Mouse (Mus musculus) spleen, postnatal 0 days (tissue): ENCODE results near the gene Keg1. TPM values are rescaled to one million over a fixed set of nuclear protein-coding genes. Genes with fewer than 3 reads are reported as not detected.

Source experiments
- polyA plus RNA-seq: library from polyadenylated mRNA; unstranded; fragments of >200 nt; fragmentation: Nextera tagmentation; extraction: Ambion mirVana; gene quantifications from 2 replicates; pipeline ENCODE4 v1.2.1, GENCODE M21; 2015

The Keg1 gene
- polyA plus RNA-seq, result not detected in 2 replicates

DNA sequence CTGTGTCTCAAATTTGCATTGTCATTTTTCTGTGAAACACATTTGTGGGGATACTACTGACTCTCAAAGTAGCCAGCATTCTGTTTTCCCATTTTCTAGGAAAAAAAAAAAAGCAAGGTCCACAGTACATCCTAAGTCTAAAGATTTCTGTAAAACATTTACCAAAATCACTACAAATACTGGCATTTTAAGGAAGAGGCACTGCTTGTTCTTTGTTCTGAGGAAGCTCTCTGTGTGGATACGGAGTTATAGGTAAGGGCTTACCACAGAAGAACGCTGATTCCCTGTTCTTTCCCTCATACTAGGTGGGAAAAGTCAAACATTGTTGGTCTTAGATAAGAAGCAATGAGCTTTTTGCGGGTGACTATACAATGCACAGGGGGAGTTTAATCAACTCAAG, at the start of gene Keg1:
Keg1 (plus strand) TSS at position 197 of the 400 bp plus-strand sequence.

GRCm38 (mm10) chr19:12670139-12670538, 25.4 kb upstream of the Keg1 start, which contains the start of gene Olfr1442:
TSS of gene Olfr1442 (plus strand) at chr19:12670439.

GRCm38 (mm10) chr19:12677812-12678211, 17.8 kb upstream of the Keg1 start, which contains the start of gene Olfr1443:
TSS of gene Olfr1443 (plus strand) at chr19:12678112.

DNA sequence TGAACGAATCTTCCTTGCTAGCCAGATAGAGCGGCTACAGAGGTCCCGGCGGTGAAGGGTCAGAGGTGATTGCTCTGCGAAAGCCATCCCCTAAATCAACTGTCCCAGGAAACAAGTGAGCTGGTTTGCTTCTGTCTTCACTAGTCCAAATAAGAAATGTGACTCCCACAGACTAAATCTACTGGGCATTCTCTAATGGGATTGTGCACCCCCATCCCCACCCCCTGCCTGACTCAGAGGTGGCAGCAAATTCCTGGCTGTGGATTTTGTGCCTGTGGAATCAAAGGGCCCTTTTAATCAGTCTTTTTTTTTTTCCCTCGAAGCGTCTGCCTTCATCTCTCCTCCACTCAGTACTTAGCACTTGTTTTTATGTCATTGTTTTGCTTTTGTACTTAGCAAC, 69.7 kb downstream of the Keg1 start, which contains the start of gene Cntf:
Cntf (minus strand) TSS at position 325 of the 400 bp plus-strand sequence.

Other genes starting within 250 kb of the Keg1 start
- 7.0 and 8.6 TPM in 2 replicates for gene Mpeg1, start 235.0 kb upstream of the Keg1 start, polyA plus RNA-seq
- gene Dtx4, start 194.3 kb upstream of the Keg1 start, polyA plus RNA-seq, result 2.1 and 2.4 TPM in 2 replicates
- gene Fam111a, start 150.0 kb upstream of the Keg1 start, polyA plus RNA-seq, result 39.4 and 41.7 TPM in 2 replicates
- not detected in 2 replicates for gene Gm4952, start 95.8 kb upstream of the Keg1 start, polyA plus RNA-seq
- not detected in 2 replicates for gene Glyat, start 62.5 kb upstream of the Keg1 start, polyA plus RNA-seq
- gene Olfr1442, start 25.3 kb upstream of the Keg1 start, polyA plus RNA-seq, result not detected in 2 replicates
- not detected in 2 replicates for gene Olfr1443, start 17.7 kb upstream of the Keg1 start, polyA plus RNA-seq
- 0.99 and 1.1 TPM in 2 replicates for gene Cntf, start 69.8 kb downstream of the Keg1 start, polyA plus RNA-seq
- gene Zfp91, start 100.3 kb downstream of the Keg1 start, polyA plus RNA-seq, result 11.3 and 11.6 TPM in 2 replicates
- 5.1 and 7.8 TPM in 2 replicates for gene Lpxn, start 100.4 kb downstream of the Keg1 start, polyA plus RNA-seq
- not detected in 2 replicates for gene Gm5244, start 150.9 kb downstream of the Keg1 start, polyA plus RNA-seq
- gene Olfr1444, start 161.5 kb downstream of the Keg1 start, polyA plus RNA-seq, result not detected in 2 replicates
- not detected in 2 replicates for gene Olfr1445, start 188.1 kb downstream of the Keg1 start, polyA plus RNA-seq
- not detected in 2 replicates for gene Olfr1446, start 197.7 kb downstream of the Keg1 start, polyA plus RNA-seq
- not detected in 2 replicates for gene Olfr1447, start 208.0 kb downstream of the Keg1 start, polyA plus RNA-seq
- gene Olfr1448, start 228.6 kb downstream of the Keg1 start, polyA plus RNA-seq, result not detected in 2 replicates
- gene Olfr1449, start 235.1 kb downstream of the Keg1 start, polyA plus RNA-seq, result not detected in 2 replicates